Mouse (Mus musculus) C2C12 (cell line): ENCODE results near the gene Mcm10. TPM values are rescaled to one million over a fixed set of nuclear protein-coding genes. Genes with fewer than 3 reads are reported as not detected.
"Not testable (repeated sequence)": the region's sequence is repeated elsewhere in the genome, so short reads cannot be mapped to it uniquely, and the experiment has no call there.

Experiments
- H3K27me3 ChIP-seq: one replicate; pipeline ENCODE4 v1.6.1; 2011; ENCODE audit not compliant: control insufficient read depth, insufficient read depth, insufficient read length
- H3K36me3 ChIP-seq: one replicate; pipeline ENCODE4 v1.6.1; 2011; ENCODE audit not compliant: control insufficient read depth, insufficient read depth
- H3K4me3 ChIP-seq: one replicate; pipeline ENCODE4 v1.5.1; 2011; ENCODE audit warnings: mild to moderate bottlenecking, control low read depth; ENCODE audit not compliant: poor library complexity, insufficient read depth, severe bottlenecking
- H3K79me2 ChIP-seq: one replicate; pipeline ENCODE4 v1.6.1; 2011; ENCODE audit not compliant: control insufficient read depth, insufficient read depth
- H3K79me3 ChIP-seq: one replicate; pipeline ENCODE4 v1.6.1; 2011; ENCODE audit warnings: low read depth, control low read depth
- H3ac ChIP-seq: one replicate; pipeline ENCODE3; 2011; ENCODE audit warnings: low read depth; ENCODE audit not compliant: control insufficient read depth, insufficient read length
- CEBPB ChIP-seq: IDR thresholded peaks from one replicate; pipeline ENCODE4 v1.6.1; 2011; ENCODE audit warnings: low read depth, mild to moderate bottlenecking, control low read depth, moderate library complexity
- CTCF ChIP-seq: IDR thresholded peaks from one replicate; pipeline ENCODE4 v1.5.1; 2011; ENCODE audit not compliant: control insufficient read depth, insufficient read depth, insufficient read length
- FOSL1 ChIP-seq: IDR thresholded peaks from one replicate; pipeline ENCODE4 v1.8.0; 2011; ENCODE audit warnings: mild to moderate bottlenecking, low read length; ENCODE audit not compliant: poor library complexity, insufficient read depth, severe bottlenecking
- MAX ChIP-seq: IDR thresholded peaks from one replicate; pipeline ENCODE4 v1.6.1; 2011; ENCODE audit warnings: mild to moderate bottlenecking, control low read depth
- MYOD1 ChIP-seq: IDR thresholded peaks from one replicate; pipeline ENCODE4 v1.6.1; 2011; ENCODE audit warnings: low read depth; ENCODE audit not compliant: control insufficient read depth, insufficient read length
- MYOG ChIP-seq: IDR thresholded peaks from one replicate; pipeline ENCODE4 v1.6.1; 2011; ENCODE audit not compliant: control insufficient read depth, insufficient read length; ENCODE audit errors: extremely low read depth
- USF1 ChIP-seq: IDR thresholded peaks from one replicate; pipeline ENCODE4 v1.6.1; 2011; ENCODE audit warnings: low read depth, mild to moderate bottlenecking, control low read depth, moderate library complexity
- polyA plus RNA-seq: library from polyadenylated mRNA; unstranded; fragments of >200 nt; fragmentation: generic; extraction: Trizol; gene quantifications from one replicate; pipeline ENCODE4 v1.2.1, GENCODE M21; 2012; ENCODE audit warnings: missing spikeins

The Mcm10 gene
- polyA plus RNA-seq, 1 experiment, result 27.0 TPM

DNA sequence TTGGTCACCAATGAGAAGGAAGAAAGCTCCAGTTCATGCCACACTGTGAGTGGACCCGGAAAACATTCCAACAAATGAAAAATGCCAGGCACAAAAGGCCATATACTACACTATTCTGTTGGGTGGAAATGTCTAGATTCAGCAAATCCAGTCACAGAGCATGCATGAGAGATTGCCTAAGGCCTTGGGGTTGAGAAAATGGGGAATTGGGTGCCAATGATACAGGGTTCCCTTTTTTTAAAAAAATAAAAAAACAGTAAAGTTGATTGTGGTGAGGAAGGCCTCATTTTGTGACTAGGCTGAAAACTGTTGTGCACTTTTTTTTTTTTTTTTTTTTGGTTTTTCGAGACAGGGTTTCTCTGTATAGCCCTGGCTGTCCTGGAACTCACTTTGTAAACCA, 43.5 kb downstream of the Mcm10 start:
- no peaks in the 10 kb centered on the region for H3K79me2 ChIP-seq
- no peaks in the 10 kb centered on the region for H3K36me3 ChIP-seq
- H3ac ChIP-seq, result no peak overlapping the region
- no peak overlapping the region for H3K4me3 ChIP-seq
- TF ChIP-seq CTCF (no peak), CEBPB (no peak), USF1 (no peak), FOSL1 (no peak), MYOG (no peak), MAX (no peak), MYOD1 (no peak)
- no peaks in the 10 kb centered on the region for H3K27me3 ChIP-seq
- H3K79me3 ChIP-seq, result no peaks in the 10 kb centered on the region

DNA sequence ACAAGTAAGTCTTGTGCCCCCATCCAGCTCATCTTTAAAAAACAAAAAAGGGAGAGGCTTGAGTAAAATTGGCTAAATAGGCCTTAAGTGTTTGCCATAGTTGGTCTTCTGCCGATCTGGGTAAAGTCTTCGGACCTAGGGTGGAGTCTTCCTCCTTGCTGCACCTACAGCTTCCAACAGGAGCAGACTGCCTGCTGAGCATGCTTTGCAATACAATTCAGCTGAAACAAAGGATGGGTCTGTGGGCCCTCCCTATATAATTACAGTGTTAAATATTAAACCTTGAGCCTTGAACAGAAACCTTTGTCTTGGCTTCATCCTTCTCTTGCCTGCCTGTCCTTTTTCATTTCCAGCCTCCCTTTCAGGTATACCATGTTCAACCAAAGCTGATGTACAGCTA, 44.8 kb downstream of the Mcm10 start:
- H3K79me2 ChIP-seq, result no peaks in the 10 kb centered on the region
- H3K27me3 ChIP-seq, result no peaks in the 10 kb centered on the region
- no peak overlapping the region for H3K4me3 ChIP-seq
- TF ChIP-seq CTCF, result no peak
- no peak for TF ChIP-seq FOSL1
- TF ChIP-seq USF1, result no peak
- no peaks in the 10 kb centered on the region for H3K36me3 ChIP-seq
- H3ac ChIP-seq, result no peak overlapping the region
- H3K79me3 ChIP-seq, result no peaks in the 10 kb centered on the region

DNA sequence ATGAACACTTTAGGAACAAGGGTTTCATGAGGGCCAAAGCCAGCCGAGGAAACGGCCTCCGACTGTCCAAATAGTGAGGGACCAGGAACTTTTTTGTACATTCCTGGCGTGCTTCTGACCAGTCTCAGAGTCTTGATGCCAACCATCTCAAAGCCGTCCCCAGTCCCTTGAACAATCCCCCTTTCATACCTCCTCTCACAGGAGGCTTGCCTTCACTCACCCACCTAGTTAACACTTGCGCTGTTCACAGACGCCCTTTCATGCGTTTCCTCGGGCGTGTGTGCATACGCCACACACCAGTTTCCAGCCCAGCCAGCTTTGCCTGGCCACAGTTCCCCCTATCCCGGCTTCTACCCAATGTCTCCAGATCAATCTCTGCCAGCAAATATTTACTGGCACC, 54.6 kb downstream of the Mcm10 start:
- no peak overlapping the region for H3ac ChIP-seq
- TF ChIP-seq CEBPB (no peak), MYOG (no peak), FOSL1 (no peak), USF1 (no peak), CTCF (no peak), MAX (no peak), MYOD1 (no peak)
- no peaks in the 10 kb centered on the region for H3K36me3 ChIP-seq
- no peaks in the 10 kb centered on the region for H3K27me3 ChIP-seq
- no peaks in the 10 kb centered on the region for H3K79me2 ChIP-seq
- no peaks in the 10 kb centered on the region for H3K79me3 ChIP-seq
- H3K4me3 ChIP-seq, result no peak overlapping the region

DNA sequence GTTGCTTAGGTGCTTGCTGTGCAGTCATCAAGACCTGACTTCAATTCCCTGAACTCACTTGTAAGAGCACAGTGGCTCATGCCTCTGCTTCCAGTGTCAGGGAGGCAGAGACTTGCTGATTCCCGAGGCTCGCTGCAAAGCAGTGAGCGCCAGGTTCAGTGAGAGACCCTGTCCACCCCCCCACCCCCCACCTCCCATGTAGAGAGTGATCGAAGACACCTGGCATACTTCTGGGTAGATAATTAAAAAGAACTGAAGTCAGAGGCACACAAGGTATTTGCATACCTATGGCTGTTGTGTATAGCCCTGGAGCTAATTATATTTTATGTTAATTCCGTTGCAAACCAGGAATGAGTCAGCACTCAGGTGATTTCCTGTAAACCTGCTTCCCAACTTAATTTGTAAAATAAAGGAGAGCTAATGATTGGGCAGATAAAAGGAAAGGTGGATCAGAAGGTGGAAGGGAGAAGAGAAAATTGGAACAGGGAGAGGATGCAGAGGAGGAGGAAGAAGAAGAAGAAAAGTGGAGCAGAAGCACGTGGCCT, 58.3 kb downstream of the Mcm10 start:
- no peak overlapping the region for H3K4me3 ChIP-seq
- no peaks in the 10 kb centered on the region for H3K79me3 ChIP-seq
- no peaks in the 10 kb centered on the region for H3K27me3 ChIP-seq
- H3ac ChIP-seq, result no peak overlapping the region
- TF ChIP-seq MYOD1, result no peak
- TF ChIP-seq CEBPB, result no peak
- TF ChIP-seq CTCF, result no peak
- TF ChIP-seq MAX, result no peak
- TF ChIP-seq FOSL1, result no peak
- TF ChIP-seq USF1, result no peak
- no peak for TF ChIP-seq MYOG
- H3K36me3 ChIP-seq, result no peaks in the 10 kb centered on the region
- no peaks in the 10 kb centered on the region for H3K79me2 ChIP-seq

DNA sequence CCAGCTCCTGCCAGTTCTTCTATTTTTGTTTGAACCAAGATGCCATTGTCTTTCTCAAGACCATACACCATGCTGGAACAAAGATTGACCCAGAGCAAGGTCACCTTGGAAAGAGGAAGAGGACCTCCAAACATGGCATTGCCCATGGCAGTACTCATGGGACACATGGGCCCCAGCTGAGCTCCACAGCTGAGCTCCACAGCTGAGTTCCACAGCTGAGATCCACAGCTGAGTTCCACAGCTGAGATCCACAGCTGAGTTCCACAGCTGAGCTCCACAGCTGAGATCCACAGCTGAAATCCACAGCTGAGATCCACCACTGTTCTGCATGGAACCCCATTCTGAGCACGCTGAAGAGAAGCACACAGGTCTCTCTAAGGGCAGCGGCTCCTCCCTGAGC, 61.6 kb downstream of the Mcm10 start:
- no peak for TF ChIP-seq MYOG
- TF ChIP-seq USF1, result no peak
- no peak for TF ChIP-seq FOSL1
- no peak for TF ChIP-seq CEBPB
- no peak for TF ChIP-seq MYOD1
- TF ChIP-seq MAX, result no peak
- TF ChIP-seq CTCF, result no peak
- no peaks in the 10 kb centered on the region for H3K79me2 ChIP-seq
- H3K36me3 ChIP-seq, result no peaks in the 10 kb centered on the region
- H3K4me3 ChIP-seq, result no peak overlapping the region
- no peaks in the 10 kb centered on the region for H3K27me3 ChIP-seq
- no peaks in the 10 kb centered on the region for H3K79me3 ChIP-seq
- no peak overlapping the region for H3ac ChIP-seq

GRCm38 (mm10) chr2:4949691-4950090, 62.9 kb downstream of the Mcm10 start:
- not testable (repeated sequence) for H3K36me3 ChIP-seq, H3ac ChIP-seq, H3K27me3 ChIP-seq, H3K79me3 ChIP-seq, H3K79me2 ChIP-seq, H3K4me3 ChIP-seq
